Mouse (Mus musculus): ENCODE measurements around the gene Ccdc9.
"Not testable (repeated sequence)": the region's sequence is repeated elsewhere in the genome, so short reads cannot be mapped to it uniquely, and the experiment has no call there.

Ccdc9 gene

DNA sequence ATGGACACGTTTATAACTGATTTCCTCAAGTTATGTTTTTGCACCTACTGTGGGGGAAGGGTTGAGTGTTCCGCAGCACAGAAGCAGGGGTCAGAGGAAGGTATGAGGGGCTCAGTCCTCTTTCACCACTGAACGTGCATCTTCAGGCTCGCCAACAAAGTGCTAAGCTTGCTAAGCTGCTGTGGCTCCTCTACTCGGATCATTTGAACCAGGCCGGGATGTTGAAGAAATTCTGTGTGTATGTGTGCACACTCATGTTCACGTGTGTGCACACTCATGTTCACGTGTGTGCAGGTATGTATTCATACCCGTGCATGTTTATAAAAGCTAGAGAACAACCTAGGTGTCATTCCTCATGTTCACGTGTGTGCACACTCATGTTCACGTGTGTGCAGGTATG lies 20.7 kb downstream of the Ccdc9 start:
- DNase-seq: no peak

GRCm38 (mm10) chr7:16263843-16264242 lies 22.8 kb downstream of the Ccdc9 start:
- no peak for DNase-seq

DNA sequence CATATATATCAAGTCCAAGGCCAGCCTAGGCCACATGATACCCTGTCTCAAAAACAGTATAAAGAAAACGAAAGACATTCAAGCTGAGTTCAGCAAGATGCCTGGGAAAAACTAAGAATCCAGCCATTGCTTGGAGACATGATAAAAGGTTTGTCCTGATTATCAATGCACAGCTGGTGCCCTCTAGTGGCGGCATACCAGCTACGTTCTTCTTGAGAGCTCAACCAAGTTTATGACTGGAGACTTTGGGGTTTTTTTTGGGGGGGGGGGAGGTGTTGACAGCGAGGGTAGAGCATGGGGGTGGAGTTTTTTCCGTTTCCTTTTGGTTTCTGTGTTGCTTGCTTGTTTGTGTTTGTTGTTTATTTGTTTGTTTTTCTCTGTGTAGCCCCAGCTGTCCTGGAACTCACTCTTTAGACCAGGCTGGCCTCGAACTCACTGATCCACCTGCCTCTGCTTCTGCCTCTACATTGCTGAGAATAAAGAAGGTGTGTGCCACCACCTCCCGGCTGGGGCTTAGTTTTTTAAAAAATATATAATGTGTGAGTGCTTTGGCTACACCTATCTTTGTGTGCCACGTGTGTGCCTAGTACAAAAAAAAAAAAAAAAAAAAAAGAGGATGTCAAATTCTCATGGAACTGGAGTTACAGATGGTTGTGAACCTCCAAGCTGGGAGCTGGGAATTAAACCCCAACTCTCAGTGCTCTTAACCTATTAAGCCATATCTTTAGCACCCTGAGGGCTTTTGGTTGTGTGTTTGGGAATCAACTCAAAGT lies 23.4 kb downstream of the Ccdc9 start:
- DNase-seq: peak; percentile 86

GRCm38 (mm10) chr7:16261097-16261496 lies 25.5 kb downstream of the Ccdc9 start:
- no peak for DNase-seq

DNA sequence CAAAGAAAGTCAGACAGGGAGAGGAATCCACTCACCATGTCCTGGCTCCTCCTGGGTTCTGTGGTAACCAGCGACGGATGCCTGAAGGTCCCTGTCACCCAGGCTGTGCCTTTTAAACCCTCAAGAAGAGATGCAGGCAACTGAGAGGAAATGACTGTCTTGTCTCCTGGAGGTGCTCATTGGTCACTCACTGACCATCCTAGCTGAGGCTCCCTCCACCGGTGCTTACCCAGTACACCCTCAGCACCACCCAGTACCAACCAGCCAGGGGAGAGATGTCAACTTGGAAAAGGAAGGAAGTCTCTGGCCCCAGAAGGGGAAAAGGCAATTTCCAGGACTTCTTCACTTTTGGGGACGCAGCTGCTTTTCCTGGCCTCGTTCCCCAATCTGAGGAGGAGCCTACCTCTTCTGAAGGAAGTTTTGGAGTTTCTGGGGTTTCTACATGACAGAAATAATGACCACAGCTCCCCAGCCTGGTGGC lies 27.4 kb downstream of the Ccdc9 start, which contains the start of gene C5ar1:
C5ar1 (minus strand) TSS at position 431 of the 481 bp plus-strand sequence.
- no peak for DNase-seq

DNA sequence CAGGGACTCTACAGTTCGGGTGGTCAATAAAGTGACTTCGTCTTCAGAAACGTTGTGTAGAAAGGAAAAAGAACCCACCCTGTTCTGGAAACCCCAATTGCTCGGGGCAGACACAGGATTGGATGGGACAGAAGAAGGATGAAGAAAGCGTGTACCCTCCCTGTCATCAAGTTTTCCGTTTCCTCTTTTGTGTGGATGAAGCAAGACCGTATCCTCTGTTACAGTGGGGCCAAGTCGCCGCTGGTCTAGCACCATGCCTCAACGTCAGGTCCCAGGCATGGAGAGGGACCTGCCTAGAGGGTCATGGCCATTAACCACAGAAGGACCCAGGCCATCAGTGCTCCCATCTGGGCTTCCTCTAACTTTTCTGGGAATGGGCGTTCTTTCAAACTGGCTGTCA lies 28.8 kb downstream of the Ccdc9 start:
- no peak for DNase-seq

DNA sequence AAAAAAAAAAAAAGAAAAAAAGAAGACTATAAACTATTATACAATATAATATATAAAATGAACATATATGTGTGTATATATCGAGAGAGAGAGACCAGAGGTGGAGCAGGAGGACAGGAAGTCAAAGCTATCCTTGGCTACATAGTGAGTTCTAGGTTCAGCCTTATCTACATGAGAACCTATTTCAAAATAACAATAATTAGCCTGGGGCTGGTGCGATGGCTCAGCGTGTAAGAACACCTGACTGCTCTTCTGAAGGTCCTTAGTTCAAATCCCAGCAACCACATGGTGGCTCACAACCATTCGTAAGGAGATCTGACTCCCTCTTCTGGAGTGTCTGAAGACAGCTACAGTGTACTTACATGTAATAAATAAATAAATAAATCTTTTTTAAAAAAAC lies 30.6 kb downstream of the Ccdc9 start:
- DNase-seq: not testable (repeated sequence)

- DNase-seq: no peak
These were observed 32.4 kb downstream of the Ccdc9 start for GRCm38 (mm10) chr7:16254195-16254594.

GRCm38 (mm10) chr7:16250687-16251086 lies 35.9 kb downstream of the Ccdc9 start:
- no peak for DNase-seq

DNA sequence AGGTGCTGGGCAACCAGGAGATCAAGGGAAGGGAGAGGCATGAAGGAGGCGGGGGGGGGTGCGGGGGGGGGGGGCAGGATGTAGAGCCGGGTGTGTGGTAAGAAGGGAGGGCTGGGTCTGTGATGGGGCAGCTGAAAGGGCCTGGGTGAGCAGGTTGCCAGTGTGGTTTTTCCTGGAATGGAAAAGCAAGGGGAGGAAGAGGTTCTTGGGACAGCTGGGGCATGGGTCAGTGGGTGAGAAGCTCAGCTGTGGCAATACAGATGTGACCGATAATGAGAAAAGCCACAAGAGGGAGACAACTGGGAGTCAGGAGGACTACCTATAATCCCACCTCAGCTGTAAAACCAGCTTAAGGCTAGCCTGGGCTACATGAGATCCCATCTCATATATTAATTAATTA lies 40.6 kb downstream of the Ccdc9 start:
- no peak for DNase-seq

GRCm38 (mm10) chr7:16244067-16244466 lies 42.5 kb downstream of the Ccdc9 start, which contains the start of gene C5ar2:
C5ar2 (minus strand) TSS chr7:16244154.
- no peak for DNase-seq

- DNase-seq: no peak
These were observed 44.4 kb downstream of the Ccdc9 start for GRCm38 (mm10) chr7:16242198-16242597.

- DNase-seq: no peak
These were observed 44.8 kb downstream of the Ccdc9 start for GRCm38 (mm10) chr7:16241787-16242186.

DNA sequence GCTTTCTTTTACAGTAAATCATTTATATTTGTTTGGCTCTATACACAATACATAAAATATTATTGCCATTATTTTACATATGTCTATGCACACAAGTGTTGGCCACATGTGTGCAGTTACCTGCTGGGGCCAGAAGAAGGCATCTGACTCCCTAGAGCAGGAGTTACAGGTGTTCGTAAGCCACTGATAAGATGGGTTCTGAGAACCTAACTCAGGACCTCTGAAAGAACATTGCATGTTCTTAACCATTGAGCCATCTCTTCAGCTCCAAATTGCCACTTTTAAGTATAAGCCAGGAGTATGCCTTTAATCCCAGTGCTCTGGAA lies 45.7 kb downstream of the Ccdc9 start:
- DNase-seq: no peak

DNA sequence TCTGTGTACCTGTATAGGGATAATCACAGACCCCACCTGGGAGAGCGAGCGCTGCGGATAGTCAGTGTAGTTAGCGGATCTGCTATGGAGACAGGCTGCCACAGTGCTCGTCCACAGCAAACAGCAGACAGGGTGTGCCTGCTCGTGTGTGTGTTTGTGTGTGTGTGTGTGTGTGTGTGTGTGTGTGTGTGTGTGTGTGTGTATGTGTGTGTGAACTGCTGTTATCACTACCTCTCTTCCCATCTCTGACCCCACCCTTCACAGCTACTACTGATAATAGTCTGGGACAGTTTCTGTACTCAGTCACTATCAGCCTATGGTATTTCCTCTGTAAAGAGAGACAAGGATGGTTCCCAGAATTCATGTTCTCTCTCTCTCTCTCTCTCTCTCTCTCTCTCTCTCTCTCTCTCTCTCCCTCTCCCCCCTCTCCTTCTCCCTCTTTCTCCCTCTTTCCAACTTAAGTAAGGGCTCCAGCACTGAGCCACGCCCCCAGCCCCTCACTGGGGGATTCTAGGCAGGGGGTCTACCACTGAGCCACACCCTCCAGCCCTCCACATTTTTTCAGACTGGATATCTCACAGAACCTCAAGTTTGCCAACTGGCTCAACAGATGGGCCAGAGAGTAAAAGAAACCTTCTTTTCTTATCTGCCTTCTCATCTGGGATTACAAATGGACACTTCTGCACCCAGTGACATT lies 46.2 kb downstream of the Ccdc9 start:
- DNase-seq: no peak

DNA sequence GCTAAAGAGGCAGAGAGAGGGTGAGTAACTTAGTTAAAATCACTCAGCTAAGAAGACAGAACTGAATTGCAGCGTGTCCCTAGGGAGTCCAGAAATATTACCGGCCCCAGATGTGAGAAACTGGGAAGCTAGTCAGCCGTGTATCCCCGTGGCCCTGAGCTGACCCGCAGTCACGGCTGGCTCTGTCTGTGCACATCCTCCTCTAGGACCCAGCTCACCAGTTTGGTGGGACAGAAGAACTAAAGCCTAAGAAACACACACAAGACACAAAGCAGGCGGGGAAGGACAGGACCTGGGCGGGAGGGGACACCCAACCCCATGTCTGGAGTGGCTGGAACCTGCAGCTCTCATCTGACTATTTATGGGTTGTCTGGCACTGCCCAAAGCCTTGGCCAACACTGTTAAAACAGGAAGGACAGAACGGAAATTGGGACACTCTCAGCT lies 47.0 kb downstream of the Ccdc9 start:
- peak; percentile 80 for DNase-seq

GRCm38 (mm10) chr7:16229869-16230268 lies 56.7 kb downstream of the Ccdc9 start:
- DNase-seq: no peak
